Mouse (Mus musculus): ENCODE data around the gene Pak2. TPM values are rescaled to one million over a fixed set of nuclear protein-coding genes. Genes with fewer than 3 reads are reported as not detected.

The Pak2 gene
- polyA plus RNA-seq (2012; rRNA removed): 17.6 and 23.5 TPM in 2 replicates

DNA sequence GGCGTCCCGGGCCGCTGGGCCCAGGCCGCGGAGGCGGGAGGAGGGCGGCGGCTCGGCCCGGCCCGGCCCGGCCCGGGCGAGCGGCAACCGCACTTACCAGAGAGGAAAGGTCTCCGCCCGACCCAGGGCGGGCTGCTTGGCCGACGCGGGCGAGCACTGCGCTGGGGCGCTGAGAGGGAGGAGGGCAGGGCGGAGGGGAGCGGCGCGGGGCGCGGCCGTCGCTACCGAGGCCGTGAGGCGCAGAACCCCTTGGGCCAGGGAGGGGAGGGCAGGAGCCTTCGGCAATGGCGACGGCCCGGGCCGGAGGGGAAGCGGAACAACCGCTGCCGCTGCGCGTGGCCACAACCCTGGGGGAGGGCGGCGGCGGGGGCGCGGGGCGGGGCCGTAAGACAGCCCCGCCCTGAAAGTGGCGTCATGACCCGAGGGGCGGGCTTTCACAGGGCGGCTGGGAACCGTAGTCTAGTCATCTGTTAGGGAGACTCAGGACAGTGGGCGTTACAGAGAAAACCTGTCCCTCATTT, at the start of gene Pak2:
Gene Pak2 (minus strand): TSS at position 352 of the 521 bp plus-strand sequence.

DNA sequence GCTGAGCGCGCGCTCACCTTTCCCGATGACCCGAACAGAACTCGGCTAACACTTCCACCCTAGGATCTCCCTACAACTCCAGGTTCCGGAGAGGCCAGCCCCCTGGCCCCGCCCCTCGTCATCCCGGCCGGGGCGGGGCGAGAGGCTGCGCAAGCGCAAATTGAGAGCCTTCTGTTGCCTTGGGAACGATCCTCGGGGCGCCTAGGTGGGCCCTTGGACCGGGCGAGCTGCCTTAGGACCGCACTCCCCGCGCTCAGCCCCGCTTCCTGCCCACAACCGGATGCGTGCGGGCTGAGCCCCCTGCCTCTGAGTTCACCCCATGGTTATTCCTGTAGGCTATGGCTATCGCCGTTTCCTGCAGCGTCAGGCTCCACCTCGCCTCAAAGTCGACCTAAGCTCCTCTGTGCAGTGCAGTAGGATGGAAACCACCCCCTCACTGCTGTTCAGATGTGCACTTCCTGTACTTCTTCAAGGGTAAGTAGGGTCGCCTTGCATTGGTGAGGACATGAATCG, 20.6 kb upstream of the Pak2 start, which contains the start of the genes Pigx and Cep19:
Gene Pigx (minus strand): TSS at position 103 of the 513 bp plus-strand sequence.
Gene Cep19 (plus strand): TSS at position 163 of the 513 bp plus-strand sequence.

DNA sequence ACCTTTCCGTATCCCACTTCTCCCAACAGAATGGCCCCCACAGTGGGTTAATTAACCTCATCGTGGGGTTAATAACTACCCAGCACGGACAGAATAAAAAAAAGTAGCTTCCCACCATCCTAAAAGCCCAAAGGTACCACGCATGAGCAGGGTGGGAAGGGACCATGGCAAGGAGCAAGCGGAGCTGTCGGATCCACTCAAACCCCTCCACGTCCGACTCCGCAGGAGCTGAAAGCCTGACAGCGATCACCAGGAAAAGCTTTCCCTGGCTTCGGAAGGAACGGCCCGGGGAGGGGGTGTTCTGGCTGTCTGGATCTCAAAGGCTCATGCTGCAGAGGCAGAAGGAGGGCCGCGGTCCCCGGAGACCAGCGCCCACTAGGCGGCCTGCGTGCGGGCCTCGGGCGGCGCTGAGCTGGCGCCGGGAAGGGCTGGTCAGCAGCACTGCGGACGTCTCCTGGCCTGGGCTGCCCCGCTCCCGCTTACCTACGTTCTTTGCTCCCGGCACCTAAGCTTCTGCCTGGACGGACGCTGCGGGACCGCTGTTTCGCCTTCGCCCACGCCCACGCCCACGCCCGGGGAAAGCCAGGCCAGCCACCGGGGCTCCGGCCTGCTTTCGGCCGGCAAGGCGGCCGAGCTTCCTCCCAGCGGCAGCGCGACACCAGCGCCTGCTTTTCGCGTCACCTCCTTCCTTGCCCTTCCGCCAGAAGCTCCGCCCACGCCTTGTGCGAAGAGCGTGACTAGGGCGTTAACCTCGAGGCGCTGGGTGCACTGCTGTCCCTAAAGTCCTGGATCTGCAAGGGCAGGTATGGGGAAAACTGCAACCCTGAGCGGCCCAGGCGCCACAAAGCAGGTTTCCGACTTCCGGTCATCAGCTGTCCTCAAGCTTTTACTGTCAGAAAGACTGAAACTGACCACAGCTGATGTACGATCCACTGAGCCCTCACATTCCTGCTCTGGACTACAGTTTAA, 76.3 kb downstream of the Pak2 start, which contains the start of gene Senp5:
Gene Senp5 (minus strand): TSS at position 779 of the 969 bp plus-strand sequence.

Other genes with a start within 250 kb of the Pak2 start
- 0.86 and 1.1 TPM in 2 replicates for gene Meltf, start 200.5 kb downstream of the Pak2 start, polyA plus RNA-seq (2012; rRNA removed)
- gene Pigz, start 145.5 kb downstream of the Pak2 start, polyA plus RNA-seq (2012; rRNA removed): 3.1 and 3.5 TPM in 2 replicates
- gene 0610012G03Rik, start 130.8 kb downstream of the Pak2 start, polyA plus RNA-seq (2012; rRNA removed): 130 and 190 TPM in 2 replicates
- 6.3 and 7.2 TPM in 2 replicates for gene Ncbp2, start 130.8 kb downstream of the Pak2 start, polyA plus RNA-seq (2012; rRNA removed)
- 4.7 and 5.2 TPM in 2 replicates for gene Senp5, start 76.1 kb downstream of the Pak2 start, polyA plus RNA-seq (2012; rRNA removed)
- gene Pigx, start 20.4 kb upstream of the Pak2 start, polyA plus RNA-seq (2012; rRNA removed): 36.0 and 50.2 TPM in 2 replicates
- gene Cep19, start 20.5 kb upstream of the Pak2 start, polyA plus RNA-seq (2012; rRNA removed): 9.7 and 19.0 TPM in 2 replicates
- gene Nrros, start 86.3 kb upstream of the Pak2 start, polyA plus RNA-seq (2012; rRNA removed): 13.3 and 17.4 TPM in 2 replicates
- not detected in 2 replicates for gene Bex6, start 100.5 kb upstream of the Pak2 start, polyA plus RNA-seq (2012; rRNA removed)
- gene Fbxo45, start 167.8 kb upstream of the Pak2 start, polyA plus RNA-seq (2012; rRNA removed): 5.5 and 6.2 TPM in 2 replicates
- gene Wdr53, start 167.9 kb upstream of the Pak2 start, polyA plus RNA-seq (2012; rRNA removed): 2.3 and 2.5 TPM in 2 replicates
- not detected in 2 replicates for gene Smco1, start 192.1 kb upstream of the Pak2 start, polyA plus RNA-seq (2012; rRNA removed)
- gene Rnf168, start 198.1 kb upstream of the Pak2 start, polyA plus RNA-seq (2012; rRNA removed): 10.2 and 12.0 TPM in 2 replicates